Mouse (Mus musculus): ENCODE results near the gene Dglucy.
"Not testable (repeated sequence)": the region's sequence is repeated elsewhere in the genome, so short reads cannot be mapped to it uniquely, and the experiment has no call there.

DNA sequence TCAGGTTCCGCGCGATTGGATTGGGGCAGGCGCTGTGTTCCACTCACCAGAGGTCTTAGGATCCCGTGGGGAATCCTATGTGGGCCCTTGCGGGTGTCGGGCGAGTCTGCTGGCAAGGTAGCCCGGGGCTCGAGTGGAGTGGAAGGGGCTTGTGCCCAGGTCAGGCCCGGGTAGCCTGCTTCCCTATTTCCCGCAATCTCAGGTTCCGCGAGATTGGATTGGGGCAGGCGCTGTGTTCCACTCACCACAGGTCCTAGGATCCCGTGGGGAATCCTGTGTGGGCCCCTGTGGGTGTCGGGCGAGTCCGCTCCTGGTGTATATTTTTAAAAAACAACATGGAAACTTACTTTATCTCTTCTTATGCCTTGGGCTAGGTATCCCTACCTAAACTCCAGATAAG lies 24.5 kb downstream of the Dglucy start:
- not testable (repeated sequence) for TF ChIP-seq CTCF (IDR thresholded peaks at IDR 0.05; ENCODE audit: low read depth, low read length); GATA1 (IDR thresholded peaks at IDR 0.05; ENCODE audit: borderline replicate concordance, low read length); POLR2AphosphoS5 (IDR thresholded peaks at IDR 0.05; ENCODE audit: insufficient replicate concordance, low read depth, low read length); TAL1 (conservative IDR thresholded peaks at IDR 0.05; ENCODE audit: low read depth, low read length); GATA2 (IDR thresholded peaks at IDR 0.05; ENCODE audit: borderline replicate concordance, low read depth, low read length)
